Mouse (Mus musculus) megakaryocyte, embryonic 14.5 days (primary cell): Measurements from ENCODE around the gene Gcnt2. TPM values are rescaled to one million over a fixed set of nuclear protein-coding genes. Genes with fewer than 3 reads are reported as not detected.

Source experiments
- H3K27me3 ChIP-seq: replicated peaks from 2 replicates; pipeline ENCODE3; 2012; ENCODE audit warnings: inconsistent platforms
- H3K36me3 ChIP-seq: replicated peaks from 2 replicates; pipeline ENCODE3; 2012; ENCODE audit warnings: low read length, inconsistent platforms, mixed read lengths
- H3K4me1 ChIP-seq: 2 replicates; pipeline ENCODE4 v1.6.1; 2012; ENCODE audit warnings: inconsistent platforms
- H3K4me3 ChIP-seq: replicated peaks from 2 replicates; pipeline ENCODE3; 2012; ENCODE audit warnings: moderate library complexity, mild to moderate bottlenecking, inconsistent platforms
- H3K9me3 ChIP-seq: 2 replicates; pipeline ENCODE4 v1.6.1; 2012; ENCODE audit warnings: inconsistent platforms
- FLI1 ChIP-seq: IDR thresholded peaks from 2 replicates; pipeline ENCODE4 v1.6.1; 2012; ENCODE audit warnings: low read length, inconsistent platforms, mixed read lengths
- GATA1 ChIP-seq: IDR thresholded peaks from 3 replicates; pipeline ENCODE4 v1.6.1; 2012; ENCODE audit warnings: mixed read lengths, low read length, inconsistent platforms, borderline replicate concordance
- polyA plus RNA-seq: library from polyadenylated mRNA; stranded (reverse); fragments of >175 nt; gene quantifications from 2 replicates; pipeline ENCODE4 v1.2.3, GENCODE M21; 2012; ENCODE audit warnings: low replicate concordance; ENCODE audit not compliant: insufficient read depth

Gcnt2 gene
- polyA plus RNA-seq, 1 experiment = 0.82 TPM

- Histone ChIP-seq H3K4me3 (no peak overlapping the region), H3K9me3 (peaks cover 11% of the 10 kb centered on the region), H3K36me3 (peaks cover 18% of the 10 kb centered on the region), H3K27me3 (no peaks in the 10 kb centered on the region), H3K4me1 (peaks cover 40% of the 10 kb centered on the region)
- TF ChIP-seq FLI1 (no peak), GATA1 (no peak)
Measured at GRCm38 (mm10) chr13:40932573-40932972, 73.0 kb downstream of the Gcnt2 start.

GRCm38 (mm10) chr13:40934341-40934740 is 74.8 kb downstream of the Gcnt2 start:
- Histone ChIP-seq H3K9me3 (peaks cover 11% of the 10 kb centered on the region), H3K27me3 (no peaks in the 10 kb centered on the region), H3K4me3 (no peak overlapping the region), H3K36me3 (peaks cover 15% of the 10 kb centered on the region), H3K4me1 (peaks cover 44% of the 10 kb centered on the region)
- TF ChIP-seq GATA1 (no peak), FLI1 (no peak)

DNA sequence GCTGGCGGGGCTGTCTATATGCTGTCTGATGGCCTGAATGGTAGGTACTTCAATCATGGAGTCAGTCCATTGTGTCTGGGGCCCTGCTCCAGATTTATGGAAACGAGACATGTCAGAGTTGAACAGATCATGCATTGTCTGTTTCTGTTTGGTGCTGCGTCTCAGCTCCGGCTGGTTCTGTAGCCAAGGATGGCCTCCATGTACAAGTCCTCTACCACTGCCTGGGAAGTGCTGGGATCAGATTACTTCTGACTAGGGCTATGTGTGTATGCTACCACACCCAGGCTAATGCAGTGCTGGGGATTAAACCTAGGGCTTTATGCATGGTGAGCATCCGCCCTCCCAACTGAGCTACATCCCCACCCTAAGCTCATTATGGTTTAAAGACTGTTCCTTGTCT is 78.0 kb downstream of the Gcnt2 start:
- no peak for TF ChIP-seq GATA1
- TF ChIP-seq FLI1 = no peak
- peaks cover 5% of the 10 kb centered on the region for H3K36me3 ChIP-seq

DNA sequence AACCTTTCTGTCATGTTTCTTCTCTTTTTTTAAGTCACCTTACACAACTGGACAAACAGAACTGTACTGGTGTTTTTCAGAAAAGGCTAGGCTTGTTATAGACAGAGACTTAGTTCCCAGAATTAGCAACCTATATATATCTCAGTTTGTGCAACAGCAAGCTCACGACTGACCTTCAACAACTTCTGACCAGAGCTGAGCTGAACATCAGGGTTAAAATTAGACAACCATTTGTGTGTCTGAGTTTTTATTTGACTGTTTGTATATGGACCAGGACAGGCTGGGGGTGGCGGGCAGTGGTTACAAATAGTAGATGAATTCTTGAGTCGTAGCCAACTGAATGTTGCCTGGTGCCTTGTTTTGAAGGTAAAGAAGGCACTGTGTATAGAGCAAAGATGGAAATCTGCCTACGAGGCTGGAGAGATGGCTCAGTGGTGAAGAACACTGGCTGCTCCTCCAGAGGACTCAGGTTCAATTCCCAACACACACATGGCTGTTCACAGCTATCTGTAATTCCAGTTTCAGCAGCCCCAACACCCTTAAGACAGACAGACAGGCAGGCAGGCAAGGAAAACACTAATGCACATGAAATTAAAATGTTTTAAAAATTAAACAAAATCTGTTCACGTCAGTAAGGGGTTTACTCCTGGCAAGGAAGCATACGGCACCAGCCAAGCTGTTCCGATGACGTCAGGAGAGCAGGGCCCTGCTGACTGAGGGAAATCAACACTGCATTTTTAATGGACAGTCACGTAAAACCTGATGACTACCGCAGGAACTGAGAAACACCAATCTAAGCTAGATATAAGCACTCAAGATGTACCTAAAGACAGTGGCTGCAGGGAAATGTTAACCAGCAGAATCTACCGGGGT is 79.2 kb downstream of the Gcnt2 start:
- Histone ChIP-seq H3K27me3 (no peaks in the 10 kb centered on the region), H3K36me3 (peaks cover 5% of the 10 kb centered on the region), H3K9me3 (0 out of 2 replicates have a peak, but pooled peaks cover 5% of the 10 kb centered on the region), H3K4me3 (no peak overlapping the region), H3K4me1 (peaks cover 37% of the 10 kb centered on the region)
- TF ChIP-seq FLI1 (no peak), GATA1 (no peak)

More for the DNA sequence above, 78.0 kb downstream of the Gcnt2 start:
- Histone ChIP-seq H3K4me3 (no peak overlapping the region), H3K9me3 (0 out of 2 replicates have a peak, but pooled peaks cover 5% of the 10 kb centered on the region), H3K4me1 (peaks cover 37% of the 10 kb centered on the region), H3K27me3 (no peaks in the 10 kb centered on the region)

- Histone ChIP-seq H3K4me1 (peaks cover 55% of the 10 kb centered on the region), H3K4me3 (no peak overlapping the region), H3K27me3 (no peaks in the 10 kb centered on the region), H3K9me3 (no peaks in the 10 kb centered on the region), H3K36me3 (no peaks in the 10 kb centered on the region)
- TF ChIP-seq FLI1 = no peak
- TF ChIP-seq GATA1 = no peak
Measured at GRCm38 (mm10) chr13:40943066-40943465, 83.5 kb downstream of the Gcnt2 start.

GRCm38 (mm10) chr13:40943936-40944335 is 84.4 kb downstream of the Gcnt2 start:
- TF ChIP-seq FLI1 (no peak), GATA1 (no peak)

GRCm38 (mm10) chr13:40944346-40944745 is 84.8 kb downstream of the Gcnt2 start:
- Histone ChIP-seq H3K9me3 (no peaks in the 10 kb centered on the region), H3K36me3 (no peaks in the 10 kb centered on the region), H3K4me1 (peaks cover 51% of the 10 kb centered on the region), H3K4me3 (peak overlapping the region; percentile 76), H3K27me3 (no peaks in the 10 kb centered on the region)
- TF ChIP-seq FLI1 (no peak), GATA1 (no peak)

More at GRCm38 (mm10) chr13:40943936-40944335, 84.4 kb downstream of the Gcnt2 start:
- Histone ChIP-seq H3K36me3 (no peaks in the 10 kb centered on the region), H3K27me3 (no peaks in the 10 kb centered on the region), H3K9me3 (no peaks in the 10 kb centered on the region), H3K4me3 (peak overlapping the region; percentile 76), H3K4me1 (peaks cover 53% of the 10 kb centered on the region)

GRCm38 (mm10) chr13:40946513-40946912 is 87.0 kb downstream of the Gcnt2 start:
- TF ChIP-seq FLI1 = no peak
- TF ChIP-seq GATA1 = no peak
- H3K27me3 ChIP-seq = peaks cover 2% of the 10 kb centered on the region
- H3K9me3 ChIP-seq = no peaks in the 10 kb centered on the region
- peaks cover 41% of the 10 kb centered on the region for H3K4me1 ChIP-seq
- H3K36me3 ChIP-seq = no peaks in the 10 kb centered on the region
- no peak overlapping the region for H3K4me3 ChIP-seq

DNA sequence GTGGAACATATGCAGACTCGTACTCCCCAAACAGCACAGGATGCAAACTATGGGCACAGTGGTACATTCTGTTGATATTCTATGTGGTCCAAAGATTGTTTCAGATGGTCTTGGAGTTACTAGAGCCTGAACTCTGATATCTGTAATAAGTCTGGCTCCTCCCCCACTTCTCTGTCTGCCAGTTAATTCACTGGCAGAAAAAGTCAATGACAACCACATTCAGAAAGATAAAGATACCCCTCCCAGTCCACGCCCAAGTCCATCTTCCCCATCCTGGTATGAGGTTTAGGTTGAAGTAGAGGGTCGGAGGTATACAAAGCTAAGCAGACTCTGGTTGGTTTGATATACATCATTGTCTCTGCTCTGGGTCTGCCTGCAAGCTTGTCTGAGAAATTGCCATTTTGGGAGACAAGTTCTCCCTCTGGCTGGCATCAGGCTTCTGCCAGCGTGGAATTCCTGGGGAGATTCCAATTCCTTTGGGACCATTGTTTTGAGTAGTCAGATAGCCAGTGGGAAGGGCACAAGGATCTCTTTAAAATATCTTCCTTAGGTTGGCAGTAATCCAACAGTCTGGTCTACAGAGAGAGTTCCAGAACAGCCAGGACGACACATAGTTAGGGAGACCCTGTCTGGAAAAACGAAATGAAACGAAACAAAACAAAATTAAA is 88.1 kb downstream of the Gcnt2 start:
- Histone ChIP-seq H3K4me3 (no peak overlapping the region), H3K4me1 (peaks cover 37% of the 10 kb centered on the region), H3K27me3 (peaks cover 2% of the 10 kb centered on the region), H3K36me3 (no peaks in the 10 kb centered on the region), H3K9me3 (no peaks in the 10 kb centered on the region)
- no peak for TF ChIP-seq FLI1
- no peak for TF ChIP-seq GATA1

- peaks cover 2% of the 10 kb centered on the region for H3K27me3 ChIP-seq
- peaks cover 5% of the 10 kb centered on the region; the same call in 1 of the 2 replicates for H3K9me3 ChIP-seq
- peaks cover 15% of the 10 kb centered on the region for H3K36me3 ChIP-seq
- TF ChIP-seq FLI1 (no peak), GATA1 (no peak)
- H3K4me3 ChIP-seq = no peak overlapping the region
- H3K4me1 ChIP-seq = peaks cover 17% of the 10 kb centered on the region
Measured at GRCm38 (mm10) chr13:40951386-40951976, 91.9 kb downstream of the Gcnt2 start.
